Mouse (Mus musculus) ovary, postnatal 36 days (tissue): ENCODE results near the gene Mylk3.

Source experiments
- DNase-seq: peaks from one replicate; pipeline ENCODE4 v3.0.0; 2022; ENCODE audit warnings: low spot score, mixed read lengths

Gene Mylk3

DNA sequence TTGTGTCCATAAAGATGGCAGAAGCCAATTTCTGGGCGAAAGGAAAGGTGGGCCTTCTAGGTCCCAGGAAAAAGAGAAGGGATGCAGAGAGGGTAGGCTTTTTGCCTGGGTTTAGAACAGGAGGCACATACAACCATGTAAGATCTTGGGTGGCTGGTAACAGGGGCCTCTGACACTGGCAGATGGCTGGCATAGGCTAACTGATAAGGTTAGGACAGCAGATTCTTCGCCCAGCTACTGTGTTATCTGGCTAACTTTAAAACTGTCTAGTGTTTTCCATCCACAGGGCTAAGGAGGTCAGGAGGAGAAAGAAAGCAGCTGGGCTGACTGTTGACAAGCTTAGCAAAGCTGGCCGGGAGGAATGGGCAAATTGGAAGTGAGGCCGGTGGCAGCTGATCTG lies 67.6 kb downstream of the Mylk3 start:
- no peak for DNase-seq

DNA sequence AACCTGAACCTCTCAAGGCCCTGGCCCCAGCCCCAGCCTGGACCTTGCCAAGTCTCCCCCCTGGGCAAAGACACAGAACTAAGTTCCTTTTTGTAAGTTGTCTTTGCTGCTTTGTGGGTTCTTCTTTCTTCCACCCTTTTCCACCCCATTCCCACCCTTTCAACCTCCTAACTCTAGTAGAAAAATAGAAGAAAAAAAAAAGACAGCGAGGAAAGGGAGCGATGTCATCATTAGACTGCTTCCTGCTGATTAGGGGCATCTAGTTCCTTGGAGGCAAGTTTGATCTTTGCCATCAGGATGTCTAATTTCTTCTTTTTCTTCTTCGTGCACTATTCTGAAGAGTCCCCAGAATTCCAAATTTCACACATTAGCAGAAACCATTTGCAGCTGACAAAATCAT lies 73.1 kb downstream of the Mylk3 start:
- no peak for DNase-seq

DNA sequence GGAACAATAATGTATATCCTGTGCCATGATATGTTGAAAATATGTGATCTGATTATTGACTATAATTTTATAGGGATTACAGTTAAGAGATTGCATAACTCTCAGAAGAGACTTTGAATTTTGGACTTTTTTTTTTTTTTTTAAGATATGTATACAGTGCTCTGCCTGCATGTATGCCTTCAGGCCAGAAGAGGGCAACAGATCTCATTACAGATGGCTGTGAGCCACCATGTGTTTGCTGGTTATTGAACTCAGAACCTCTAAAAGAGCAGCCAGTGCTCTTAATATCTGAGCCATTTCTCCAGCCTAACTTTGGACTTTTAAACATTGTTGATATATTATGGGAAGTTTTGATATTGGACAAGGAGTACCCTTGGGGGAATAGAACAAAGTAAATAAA lies 74.4 kb downstream of the Mylk3 start:
- DNase-seq: no peak

DNA sequence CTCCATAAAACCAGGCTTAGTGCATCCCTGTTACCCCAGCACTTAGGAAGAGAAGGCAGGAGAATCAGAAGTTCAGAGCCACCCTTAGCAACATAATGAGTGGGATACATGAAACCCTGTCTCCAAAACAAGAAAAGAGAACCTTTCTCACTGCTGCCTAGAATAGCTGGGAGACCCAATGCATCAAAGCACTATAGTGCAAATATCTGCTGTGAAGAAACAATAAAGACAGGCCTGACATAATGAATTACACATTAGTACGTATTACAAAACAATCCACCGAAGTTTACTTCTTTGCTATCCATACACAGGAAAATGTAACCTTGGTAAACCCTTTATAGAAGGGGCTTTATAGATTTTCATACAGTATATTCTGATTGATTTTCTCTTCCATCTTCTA lies 77.6 kb downstream of the Mylk3 start:
- no peak for DNase-seq

DNA sequence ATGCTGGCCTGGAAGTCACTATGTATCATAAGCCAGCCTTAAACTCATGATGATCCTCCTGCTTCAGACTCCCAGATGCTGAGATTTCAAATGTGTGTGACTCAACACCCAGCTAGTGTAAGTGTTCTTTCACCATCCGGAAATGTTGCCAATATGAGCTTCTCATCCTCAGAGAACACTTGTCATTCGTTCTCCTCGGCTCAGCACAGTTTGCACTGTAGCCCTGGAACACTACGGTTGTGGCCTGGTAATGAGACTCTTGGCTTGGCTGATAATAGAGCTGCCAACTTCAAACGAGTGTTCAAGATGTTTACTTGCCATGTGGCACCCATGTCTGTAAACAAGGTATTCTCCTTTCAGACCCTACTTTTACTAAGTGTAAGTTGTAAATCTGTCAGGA lies 82.6 kb downstream of the Mylk3 start:
- no peak for DNase-seq

DNA sequence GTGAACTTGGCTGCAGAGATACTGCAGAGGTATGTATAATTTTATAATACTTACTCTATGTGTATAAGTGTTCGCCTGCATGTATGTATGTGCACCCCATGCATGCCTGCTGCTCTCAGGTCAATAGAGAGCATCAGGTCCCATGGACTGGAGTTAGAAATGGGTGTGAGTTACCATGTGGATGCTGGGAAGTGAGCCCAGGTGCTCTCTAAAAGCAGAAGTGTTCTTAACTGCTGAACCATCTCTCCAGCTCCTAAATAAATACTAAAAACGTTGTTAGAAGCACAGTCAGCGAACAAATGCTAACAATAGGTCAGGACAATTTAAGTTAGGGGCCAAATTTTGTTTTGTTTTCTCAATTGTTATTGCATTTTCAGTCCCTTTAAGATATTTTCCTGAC lies 83.2 kb downstream of the Mylk3 start:
- DNase-seq: no peak

DNA sequence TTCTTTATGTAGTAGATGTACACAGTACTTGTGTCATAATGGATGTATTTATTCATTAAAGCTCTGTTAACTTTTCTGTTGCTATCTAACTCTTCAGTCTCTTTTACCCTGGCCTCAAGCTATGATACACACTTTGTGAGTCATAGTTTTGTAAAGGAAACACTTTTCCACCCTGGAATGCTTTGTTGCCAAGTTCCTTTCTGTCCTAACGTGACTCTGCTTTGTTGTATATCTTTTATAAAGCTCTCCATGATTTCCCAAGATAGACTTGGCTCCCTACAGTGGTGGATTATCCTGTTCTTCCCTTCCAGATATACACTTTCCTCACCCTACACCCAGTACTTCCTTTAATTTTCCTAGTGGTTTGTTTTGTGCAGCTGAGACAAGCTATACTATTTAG lies 84.2 kb downstream of the Mylk3 start:
- no peak for DNase-seq

DNA sequence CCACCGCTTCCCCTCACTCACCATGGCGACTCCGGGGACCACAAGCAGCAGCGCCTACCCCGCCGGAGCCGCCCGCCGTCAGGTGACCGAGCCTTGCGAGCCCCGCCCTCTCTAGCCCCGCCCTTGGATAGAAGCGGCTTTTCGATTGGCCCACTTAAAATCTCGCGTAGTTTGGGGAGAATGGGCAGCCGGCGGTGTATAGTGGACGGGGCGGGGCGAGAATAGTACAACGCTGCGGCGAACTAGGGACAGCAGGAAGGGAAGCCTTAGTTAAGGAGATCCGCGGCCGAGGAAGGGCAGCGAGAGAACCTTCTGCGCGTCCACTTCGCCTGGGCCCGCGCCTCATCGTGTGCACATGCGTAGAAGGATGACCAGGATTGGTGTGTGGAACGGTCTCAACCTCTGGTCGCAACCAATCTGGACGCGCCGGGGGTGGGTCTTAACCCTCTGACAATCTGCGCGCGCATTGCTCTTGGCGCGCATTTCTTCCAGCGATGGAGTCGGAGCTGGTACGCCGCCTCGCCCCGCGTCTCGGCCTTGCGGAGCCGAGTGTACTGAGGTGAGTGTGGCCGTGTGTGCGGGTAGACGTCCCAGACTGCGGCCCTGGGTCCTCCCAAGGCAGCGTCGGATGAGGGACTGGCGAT lies 86.6 kb downstream of the Mylk3 start, which contains the start of the genes Orc6 and Vps35:
Orc6 (plus strand) TSS at position 199 of the 644 bp plus-strand sequence.
Vps35 (minus strand) TSS at position 369 of the 644 bp plus-strand sequence.
- peak; percentile 94 for DNase-seq

DNA sequence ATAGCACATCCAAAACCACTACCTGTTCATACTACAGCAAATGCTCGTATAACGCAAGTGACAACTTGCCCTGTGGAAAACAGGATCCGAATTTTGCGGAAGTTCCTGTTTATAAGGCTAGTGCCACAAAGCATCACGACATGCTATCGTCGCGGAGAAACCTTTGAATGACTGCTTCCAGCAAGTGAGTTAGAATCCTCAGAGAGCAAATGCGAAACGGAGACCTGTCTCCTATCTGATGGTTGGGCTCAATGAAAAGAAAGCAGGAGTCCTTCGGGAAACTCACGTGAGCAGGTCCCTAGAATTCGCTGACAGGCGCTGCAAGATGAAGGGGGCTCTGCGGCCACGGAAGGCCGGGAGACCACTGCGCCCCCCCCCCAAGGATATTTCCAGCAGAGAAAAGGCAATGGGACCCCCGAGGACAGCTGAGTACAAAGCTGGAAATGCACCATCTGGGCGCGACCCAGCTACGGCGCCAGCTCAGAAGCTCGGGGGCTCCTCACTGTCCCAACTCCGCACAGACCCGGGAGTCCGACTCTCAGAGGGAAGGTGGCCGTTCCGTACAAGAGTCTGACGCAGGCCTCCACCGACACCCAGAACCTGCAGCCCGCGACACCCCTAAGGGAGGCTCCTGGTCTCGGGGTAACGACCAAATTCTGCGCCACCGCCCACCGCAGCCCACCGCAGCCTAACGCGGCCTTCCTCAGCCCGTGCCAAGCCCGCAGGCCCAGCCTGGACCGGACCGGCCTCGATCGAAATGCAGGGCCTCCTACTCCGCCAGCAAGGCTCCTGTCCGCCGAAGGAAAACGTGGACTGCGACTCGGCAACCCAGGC lies 87.3 kb downstream of the Mylk3 start:
- DNase-seq: no peak

DNA sequence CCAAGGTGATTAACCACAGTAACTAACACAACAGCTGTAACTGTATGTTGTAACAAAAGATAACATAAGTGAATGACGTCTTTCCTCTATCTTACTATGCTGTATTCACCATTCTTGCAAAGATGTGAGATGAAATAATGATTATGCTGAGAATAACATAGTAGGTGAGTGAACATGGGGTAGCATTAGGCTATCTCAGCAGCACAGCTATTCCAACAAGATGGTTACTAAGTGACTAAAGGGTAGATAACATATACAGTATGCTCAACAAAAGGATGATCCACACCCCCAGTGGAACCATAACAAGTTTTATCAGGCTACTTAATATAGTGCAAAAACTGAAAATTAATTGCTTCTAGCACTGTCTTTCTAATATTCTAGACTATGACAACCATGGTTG lies 99.3 kb downstream of the Mylk3 start:
- no peak for DNase-seq
